Mouse (Mus musculus) midbrain, embryonic 16.5 days (tissue): ENCODE data around the gene Dusp5. TPM values are rescaled to one million over a fixed set of nuclear protein-coding genes. Genes with fewer than 3 reads are reported as not detected.

Experiments
- ATAC-seq: fragments of 200-750 bp; cut with Nextera tagmentation; 2 replicates; pipeline ENCODE4 v1.8.0; 2017; ENCODE audit warnings: moderate TSS enrichment
- H3K27ac ChIP-seq: fragments of 300-500 bp; sonication (generic); 2 replicates; pipeline ENCODE4 v1.5.1; 2014; ENCODE audit warnings: mild to moderate bottlenecking, low read length, mixed read lengths
- H3K27me3 ChIP-seq: fragments of 300-500 bp; sonication (generic); 2 replicates; pipeline ENCODE4 v1.6.1; 2014; ENCODE audit warnings: low read depth, low read length, mixed read lengths; ENCODE audit not compliant: control insufficient read depth, insufficient read depth
- H3K36me3 ChIP-seq: fragments of 300-500 bp; sonication (generic); 2 replicates; pipeline ENCODE4 v1.6.1; 2014; ENCODE audit warnings: mild to moderate bottlenecking, low read length, moderate library complexity, mixed read lengths; ENCODE audit not compliant: control insufficient read depth, insufficient read depth
- H3K4me1 ChIP-seq: fragments of 300-500 bp; sonication (generic); 2 replicates; pipeline ENCODE4 v1.6.1; 2014; ENCODE audit warnings: mild to moderate bottlenecking, low read length, mixed read lengths; ENCODE audit not compliant: control insufficient read depth, insufficient read depth
- H3K4me2 ChIP-seq: fragments of 300-500 bp; sonication (generic); 2 replicates; pipeline ENCODE4 v1.6.1; 2014; ENCODE audit warnings: mild to moderate bottlenecking, low read length, mixed read lengths
- H3K4me3 ChIP-seq: fragments of 300-500 bp; sonication (generic); 2 replicates; pipeline ENCODE4 v1.5.1; 2014; ENCODE audit warnings: low read depth, mild to moderate bottlenecking, low read length, moderate library complexity, mixed read lengths
- H3K9ac ChIP-seq: fragments of 300-500 bp; sonication (generic); 2 replicates; pipeline ENCODE4 v1.6.1; 2014; ENCODE audit warnings: low read depth, low read length, mixed read lengths
- H3K9me3 ChIP-seq: fragments of 300-500 bp; sonication (generic); replicated peaks from 2 replicates; pipeline ENCODE4 v1.6.1; 2014; ENCODE audit warnings: mild to moderate bottlenecking, low read length, mixed read lengths; ENCODE audit not compliant: control insufficient read depth, poor library complexity, severe bottlenecking
- WGBS: fragments of 180-500 bp; shearing (Covaris S2); extraction: QIAGEN DNeasy Blood & Tissue Kit; methylation state at CpG from one replicate; pipeline ENCODE4 v1.1.7; 2014; 5-methylcytosine and 5-hydroxymethylcytosine counted together
- polyA plus RNA-seq: library from polyadenylated mRNA; unstranded; fragments of >200 nt; fragmentation: Nextera tagmentation; extraction: Ambion mirVana; gene quantifications from 2 replicates; pipeline ENCODE4 v1.2.1, GENCODE M21; 2015

Dusp5 gene
- polyA plus RNA-seq, 1 experiment from 2014 or later, result 2.2 TPM

- H3K4me2 ChIP-seq, result no peak overlapping the region
- no peaks in the 10 kb centered on the region for H3K9me3 ChIP-seq
- WGBS, result 59% methylated on average over 7 of the region's 7 CpGs
- ATAC-seq, result no peak
- H3K4me1 ChIP-seq, result peaks cover 3% of the 10 kb centered on the region
- H3K9ac ChIP-seq, result no peak overlapping the region
- H3K4me3 ChIP-seq, result no peak overlapping the region
- H3K27ac ChIP-seq, result no peak overlapping the region
- H3K36me3 ChIP-seq, result no peaks in the 10 kb centered on the region
- H3K27me3 ChIP-seq, result peaks cover 22% of the 10 kb centered on the region
Measured at GRCm38 (mm10) chr19:53534757-53535410, 6.0 kb downstream of the Dusp5 start.

GRCm38 (mm10) chr19:53535421-53535820, 6.5 kb downstream of the Dusp5 start:
- Histone ChIP-seq H3K27me3 (peaks cover 16% of the 10 kb centered on the region), H3K4me1 (no peaks in the 10 kb centered on the region), H3K9ac (no peak overlapping the region), H3K4me3 (no peak overlapping the region), H3K27ac (no peak overlapping the region), H3K9me3 (no peaks in the 10 kb centered on the region), H3K4me2 (no peak overlapping the region), H3K36me3 (no peaks in the 10 kb centered on the region)
- WGBS, result 81% methylated on average over 6 of the region's 6 CpGs
- no peak for ATAC-seq

GRCm38 (mm10) chr19:53536251-53536650, 7.3 kb downstream of the Dusp5 start:
- Histone ChIP-seq H3K4me3 (no peak overlapping the region), H3K27ac (no peak overlapping the region), H3K4me1 (no peaks in the 10 kb centered on the region), H3K9ac (no peak overlapping the region), H3K4me2 (no peak overlapping the region), H3K9me3 (no peaks in the 10 kb centered on the region), H3K27me3 (peaks cover 8% of the 10 kb centered on the region), H3K36me3 (no peaks in the 10 kb centered on the region)
- WGBS, result 90% methylated on average over 6 of the region's 6 CpGs
- ATAC-seq, result no peak

- Histone ChIP-seq H3K4me2 (no peak overlapping the region), H3K27me3 (peaks cover 1% of the 10 kb centered on the region; the same call in 1 of the 2 replicates), H3K9ac (no peak overlapping the region), H3K4me1 (no peaks in the 10 kb centered on the region), H3K9me3 (no peaks in the 10 kb centered on the region), H3K36me3 (no peaks in the 10 kb centered on the region), H3K4me3 (no peak overlapping the region), H3K27ac (no peak overlapping the region)
- ATAC-seq, result no peak
- 81% methylated on average over 17 of the region's 17 CpGs for WGBS
Measured at GRCm38 (mm10) chr19:53536731-53537666, 8.1 kb downstream of the Dusp5 start.

- no peaks in the 10 kb centered on the region for H3K36me3 ChIP-seq
- no peaks in the 10 kb centered on the region for H3K9me3 ChIP-seq
- no peak for ATAC-seq
- H3K27ac ChIP-seq, result no peak overlapping the region
- no peak overlapping the region for H3K4me3 ChIP-seq
- no peak overlapping the region for H3K4me2 ChIP-seq
- no peak overlapping the region for H3K9ac ChIP-seq
- WGBS, result 96% methylated on average over 11 of the region's 11 CpGs
- H3K27me3 ChIP-seq, result no peaks in the 10 kb centered on the region
- H3K4me1 ChIP-seq, result no peaks in the 10 kb centered on the region
Measured at GRCm38 (mm10) chr19:53538024-53538423, 9.1 kb downstream of the Dusp5 start.

GRCm38 (mm10) chr19:53538796-53539195, 9.9 kb downstream of the Dusp5 start:
- H3K4me1 ChIP-seq, result no peaks in the 10 kb centered on the region
- H3K4me3 ChIP-seq, result no peak overlapping the region
- no peak for ATAC-seq
- no peak overlapping the region for H3K4me2 ChIP-seq
- no peak overlapping the region for H3K9ac ChIP-seq
- WGBS, result 73% methylated on average over 5 of the region's 5 CpGs
- no peaks in the 10 kb centered on the region for H3K27me3 ChIP-seq
- no peaks in the 10 kb centered on the region for H3K9me3 ChIP-seq
- H3K36me3 ChIP-seq, result no peaks in the 10 kb centered on the region
- H3K27ac ChIP-seq, result no peak overlapping the region

- Histone ChIP-seq H3K9ac (no peak overlapping the region), H3K36me3 (no peaks in the 10 kb centered on the region), H3K4me1 (no peaks in the 10 kb centered on the region), H3K27me3 (no peaks in the 10 kb centered on the region), H3K9me3 (no peaks in the 10 kb centered on the region), H3K27ac (no peak overlapping the region), H3K4me2 (no peak overlapping the region), H3K4me3 (no peak overlapping the region)
- 87% methylated on average over 3 of the region's 3 CpGs for WGBS
- no peak for ATAC-seq
Measured at GRCm38 (mm10) chr19:53539296-53539695, 10.4 kb downstream of the Dusp5 start.

GRCm38 (mm10) chr19:53543602-53544001, 14.7 kb downstream of the Dusp5 start:
- Histone ChIP-seq H3K27ac (no peak overlapping the region), H3K9ac (no peak overlapping the region), H3K4me1 (no peaks in the 10 kb centered on the region), H3K9me3 (no peaks in the 10 kb centered on the region), H3K4me3 (no peak overlapping the region), H3K36me3 (no peaks in the 10 kb centered on the region), H3K4me2 (no peak overlapping the region), H3K27me3 (no peaks in the 10 kb centered on the region)
- WGBS, result 72% methylated on average over 5 of the region's 5 CpGs
- ATAC-seq, result no peak

- 76% methylated on average over 4 of the region's 4 CpGs for WGBS
- Histone ChIP-seq H3K27me3 (no peaks in the 10 kb centered on the region), H3K27ac (no peak overlapping the region), H3K9ac (no peak overlapping the region), H3K36me3 (no peaks in the 10 kb centered on the region), H3K4me3 (no peak overlapping the region), H3K4me1 (no peaks in the 10 kb centered on the region), H3K9me3 (no peaks in the 10 kb centered on the region), H3K4me2 (no peak overlapping the region)
- no peak for ATAC-seq
Measured at GRCm38 (mm10) chr19:53544923-53545561, 16.1 kb downstream of the Dusp5 start.
